Mouse (Mus musculus) kidney, embryonic 15.5 days (tissue): ENCODE results near the gene Gm4881. TPM values are rescaled to one million over a fixed set of nuclear protein-coding genes. Genes with fewer than 3 reads are reported as not detected.

Experiments used
- ATAC-seq: fragments of 200-750 bp; cut with Nextera tagmentation; replicated peaks from 2 replicates; pipeline ENCODE4 v1.8.0; 2017; ENCODE audit warnings: moderate TSS enrichment; ENCODE audit not compliant: low FRiP score
- H3K27ac ChIP-seq: fragments of 300-500 bp; sonication (generic); 2 replicates; pipeline ENCODE4 v1.5.1; 2015; ENCODE audit warnings: mild to moderate bottlenecking, inconsistent platforms
- H3K27me3 ChIP-seq: fragments of 300-500 bp; sonication (generic); 2 replicates; pipeline ENCODE4 v1.6.1; 2015; ENCODE audit warnings: inconsistent platforms
- H3K36me3 ChIP-seq: fragments of 300-500 bp; sonication (generic); 2 replicates; pipeline ENCODE4 v1.6.1; 2015; ENCODE audit warnings: inconsistent platforms
- H3K4me1 ChIP-seq: fragments of 300-500 bp; sonication (generic); 2 replicates; pipeline ENCODE4 v1.6.1; 2015; ENCODE audit warnings: inconsistent platforms
- H3K4me2 ChIP-seq: fragments of 300-500 bp; sonication (generic); 2 replicates; pipeline ENCODE4 v1.6.1; 2015; ENCODE audit warnings: moderate library complexity, mild to moderate bottlenecking, inconsistent platforms
- H3K4me3 ChIP-seq: fragments of 300-500 bp; sonication (generic); replicated peaks from 2 replicates; pipeline ENCODE4 v1.5.1; 2015; ENCODE audit warnings: mild to moderate bottlenecking, inconsistent platforms
- H3K9ac ChIP-seq: fragments of 300-500 bp; sonication (generic); 2 replicates; pipeline ENCODE4 v1.6.1; 2015; ENCODE audit warnings: mild to moderate bottlenecking, inconsistent platforms
- H3K9me3 ChIP-seq: fragments of 300-500 bp; sonication (generic); replicated peaks from 2 replicates; pipeline ENCODE4 v1.6.1; 2016; ENCODE audit warnings: inconsistent platforms
- WGBS: fragments of 180-500 bp; shearing (Covaris S2); methylation state at CpG from one replicate; pipeline ENCODE4 v1.1.7; 2015; ENCODE audit warnings: mixed read lengths; 5-methylcytosine and 5-hydroxymethylcytosine counted together
- polyA plus RNA-seq: library from polyadenylated mRNA; unstranded; fragments of >200 nt; fragmentation: Nextera tagmentation; extraction: Ambion mirVana; gene quantifications from 2 replicates; pipeline ENCODE4 v1.2.1, GENCODE M21; 2015

Gm4881 gene
- polyA plus RNA-seq, 1 experiment from 2014 or later: not detected

DNA sequence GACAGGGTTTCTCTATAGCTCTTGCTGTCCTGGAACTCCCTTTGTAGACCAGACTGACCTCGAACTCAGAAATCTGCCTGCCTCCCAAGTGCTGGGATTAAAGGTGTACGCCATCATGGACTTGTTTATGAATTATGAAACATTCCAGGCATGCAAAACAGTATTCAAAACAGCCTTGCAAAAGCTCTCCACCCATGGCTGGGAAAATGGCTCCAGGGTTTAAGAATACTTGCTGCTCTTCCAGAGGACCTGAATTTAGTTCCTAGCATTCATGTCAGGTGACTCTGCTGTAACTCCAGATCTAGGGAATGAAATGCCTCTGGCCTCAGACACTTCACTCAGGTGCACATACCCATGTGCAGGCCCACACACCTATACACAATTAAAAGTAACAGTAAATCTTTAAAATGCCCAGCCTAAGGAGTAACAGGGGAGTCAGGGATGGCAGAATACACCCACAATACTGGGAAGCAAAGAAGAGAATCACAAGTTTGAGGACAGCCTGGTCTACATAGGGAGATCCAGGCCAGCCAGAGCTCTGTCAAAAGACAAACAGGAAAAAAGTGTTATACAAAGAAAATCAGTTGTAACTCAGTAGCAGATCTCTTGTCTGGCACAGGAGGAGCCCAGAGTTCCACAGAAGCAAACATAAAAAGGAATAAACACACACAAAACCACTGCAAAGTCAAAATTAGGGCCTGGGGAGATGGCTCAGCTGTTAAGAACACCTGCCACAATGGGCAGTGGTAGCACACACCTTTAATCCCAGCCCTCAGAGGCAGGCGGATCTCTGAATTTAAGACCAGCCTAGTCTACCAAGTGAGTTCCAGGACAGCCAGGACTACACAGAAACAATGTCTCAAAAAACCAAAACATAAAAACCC is 52.8 kb downstream of the Gm4881 start:
- Histone ChIP-seq H3K9me3 (no peaks in the 10 kb centered on the region), H3K9ac (no peak overlapping the region), H3K27me3 (no peaks in the 10 kb centered on the region), H3K4me1 (peaks cover 40% of the 10 kb centered on the region), H3K27ac (no peak overlapping the region), H3K4me3 (no peak overlapping the region), H3K36me3 (peaks cover 48% of the 10 kb centered on the region), H3K4me2 (no peak overlapping the region)
- WGBS: 72% methylated on average over 3 of the region's 3 CpGs
- ATAC-seq: no peak

DNA sequence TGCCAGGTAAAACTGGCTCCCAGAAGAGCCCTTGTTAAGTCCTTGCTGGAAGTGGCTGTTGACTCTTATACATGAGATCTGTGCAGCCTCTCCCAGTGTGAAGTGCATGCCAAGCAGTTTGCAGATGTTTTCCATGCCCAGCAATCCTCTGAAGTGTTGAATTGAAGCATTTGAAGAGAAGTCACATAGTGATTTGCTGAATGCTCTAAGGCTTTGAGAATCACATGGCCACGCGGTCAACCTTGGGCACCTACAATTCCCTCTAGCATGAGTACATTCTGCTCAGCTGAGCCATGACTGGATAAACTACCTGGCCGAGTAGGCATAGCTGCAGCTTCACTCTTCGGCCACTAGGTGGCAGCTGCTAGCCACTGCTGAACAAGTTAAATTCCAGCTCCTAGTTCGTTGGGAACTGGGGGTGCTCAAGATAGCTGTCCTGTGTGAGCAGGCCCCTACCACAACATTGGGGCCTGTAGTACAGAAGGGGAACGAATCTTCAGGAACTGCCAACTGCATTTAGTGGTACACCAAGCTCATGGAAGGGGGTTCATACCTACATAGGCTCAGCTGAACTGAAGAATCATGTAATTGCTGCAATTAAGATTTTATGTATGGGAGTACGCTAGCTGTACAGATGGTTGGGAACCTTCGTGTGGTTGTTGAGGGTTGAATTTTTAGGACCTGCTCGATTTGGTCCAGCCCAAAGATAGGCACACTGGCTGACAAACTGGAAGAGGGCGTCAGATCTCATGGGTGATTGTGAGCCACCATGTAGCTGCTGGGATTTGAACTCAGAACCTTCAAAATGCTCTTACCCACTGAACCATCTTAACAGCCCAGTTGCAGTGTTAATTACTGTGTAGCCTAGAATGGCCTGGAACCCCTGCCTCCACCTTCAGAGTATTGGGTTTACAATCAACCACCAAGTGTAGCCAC is 53.7 kb downstream of the Gm4881 start:
- no peak overlapping the region for H3K9ac ChIP-seq
- H3K27me3 ChIP-seq: no peaks in the 10 kb centered on the region
- H3K4me2 ChIP-seq: no peak overlapping the region
- H3K36me3 ChIP-seq: peaks cover 58% of the 10 kb centered on the region
- H3K9me3 ChIP-seq: no peaks in the 10 kb centered on the region
- no peak overlapping the region for H3K4me3 ChIP-seq
- peak overlapping the region; percentile 94 for H3K27ac ChIP-seq
- peak; percentile 52 for ATAC-seq
- peaks cover 49% of the 10 kb centered on the region for H3K4me1 ChIP-seq
- WGBS: 34% methylated on average over 10 of the region's 10 CpGs

DNA sequence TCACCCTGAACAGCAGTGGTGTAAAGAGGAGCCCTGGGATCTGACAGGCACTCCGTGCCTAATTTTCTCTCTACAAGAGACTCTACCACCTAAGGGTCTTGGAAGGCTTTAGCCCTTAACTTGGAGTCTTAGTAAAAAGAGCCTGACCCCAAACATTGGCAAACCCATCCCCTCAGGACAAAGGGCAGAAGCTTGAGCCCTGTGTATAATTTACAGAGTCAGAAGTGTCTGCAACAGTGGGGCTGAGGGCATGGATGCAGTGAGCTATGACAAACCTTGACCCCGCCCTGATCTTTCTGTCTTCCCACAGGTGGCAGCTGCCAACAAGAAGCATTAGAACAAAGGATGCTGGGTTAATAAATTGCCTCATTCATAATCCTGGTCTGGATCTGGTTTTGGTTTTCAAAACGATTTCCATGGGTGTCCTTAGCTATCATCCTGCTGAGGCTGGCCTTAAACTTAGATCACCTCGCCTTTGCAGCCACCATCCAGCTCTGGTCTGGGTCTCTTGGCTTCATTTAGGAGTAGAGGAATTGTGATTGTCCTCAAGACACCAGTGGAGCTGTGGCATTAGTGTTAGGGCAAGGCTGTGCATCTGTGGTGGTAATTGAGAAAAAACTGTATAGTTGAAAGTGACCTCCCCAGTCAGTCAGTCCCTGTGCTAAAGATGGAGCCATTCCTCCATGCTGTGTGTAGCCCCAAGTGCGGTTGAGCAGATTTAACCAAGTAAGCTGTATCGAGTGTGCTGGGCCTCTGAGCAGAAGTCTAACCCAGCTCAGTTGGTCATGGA is 54.7 kb downstream of the Gm4881 start:
- Histone ChIP-seq H3K9me3 (no peaks in the 10 kb centered on the region), H3K36me3 (peaks cover 59% of the 10 kb centered on the region), H3K9ac (no peak overlapping the region), H3K27me3 (no peaks in the 10 kb centered on the region), H3K4me1 (peaks cover 52% of the 10 kb centered on the region), H3K4me3 (0 out of 2 replicates have a peak overlapping the region, but pooled peaks have one; percentile 7), H3K4me2 (no peak overlapping the region; the same call in 1 of the 2 replicates), H3K27ac (peak overlapping the region; percentile 94)
- 68% methylated on average over 6 of the region's 6 CpGs for WGBS
- peak; percentile 31 for ATAC-seq

DNA sequence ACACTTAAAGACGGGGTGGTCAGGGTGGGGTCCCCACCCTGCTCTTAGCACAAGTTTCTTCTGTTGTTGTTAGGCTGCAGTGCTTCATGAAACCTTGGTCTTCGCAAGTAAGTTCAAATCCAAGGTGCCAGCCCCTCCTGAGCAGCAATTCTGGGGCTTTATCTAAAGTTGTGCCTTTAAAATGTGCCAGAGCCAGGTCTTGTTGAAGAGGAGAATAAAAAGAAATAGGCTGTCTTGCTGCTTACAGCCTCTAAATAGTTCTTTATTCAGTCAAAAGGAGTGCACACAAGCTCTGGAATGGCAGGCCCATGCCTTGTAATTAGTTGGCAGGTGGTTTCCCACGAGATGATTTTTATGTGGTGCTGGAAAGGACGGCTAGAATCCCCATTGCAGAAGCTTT is 57.2 kb downstream of the Gm4881 start:
- H3K9ac ChIP-seq: peak overlapping the region; percentile 100
- H3K4me2 ChIP-seq: peak overlapping the region; percentile 70
- no peaks in the 10 kb centered on the region for H3K27me3 ChIP-seq
- 65% methylated on average over 4 of the region's 4 CpGs for WGBS
- H3K4me3 ChIP-seq: peak overlapping the region; percentile 100
- peak overlapping the region; percentile 94 for H3K27ac ChIP-seq
- H3K9me3 ChIP-seq: no peaks in the 10 kb centered on the region
- ATAC-seq: no peak
- peaks cover 59% of the 10 kb centered on the region for H3K36me3 ChIP-seq
- peaks cover 54% of the 10 kb centered on the region for H3K4me1 ChIP-seq

DNA sequence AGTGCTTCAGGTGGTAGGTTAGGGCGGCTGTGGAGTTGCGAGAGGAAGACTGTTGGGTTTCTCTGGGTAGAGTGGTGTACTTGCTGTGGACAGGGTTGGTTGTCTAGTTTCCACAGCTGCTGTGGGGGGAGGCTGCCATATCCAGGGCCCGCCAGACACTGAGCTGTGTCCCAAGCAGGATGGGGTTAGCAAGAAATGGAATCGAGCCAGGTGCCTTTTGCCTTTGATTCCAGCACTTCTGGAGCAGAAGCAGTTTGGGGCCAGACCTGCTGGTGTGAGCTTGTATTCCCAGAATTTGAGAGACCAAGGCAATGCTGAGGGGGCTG is 58.0 kb downstream of the Gm4881 start:
- peaks cover 58% of the 10 kb centered on the region for H3K36me3 ChIP-seq
- H3K4me3 ChIP-seq: peak overlapping the region; percentile 100
- 54% methylated on average over 4 of the region's 4 CpGs for WGBS
- no peak for ATAC-seq
- peaks cover 54% of the 10 kb centered on the region for H3K4me1 ChIP-seq
- H3K9ac ChIP-seq: peak overlapping the region; percentile 100
- H3K27me3 ChIP-seq: no peaks in the 10 kb centered on the region
- peak overlapping the region; percentile 70 for H3K4me2 ChIP-seq
- peak overlapping the region; percentile 94 for H3K27ac ChIP-seq
- no peaks in the 10 kb centered on the region for H3K9me3 ChIP-seq

DNA sequence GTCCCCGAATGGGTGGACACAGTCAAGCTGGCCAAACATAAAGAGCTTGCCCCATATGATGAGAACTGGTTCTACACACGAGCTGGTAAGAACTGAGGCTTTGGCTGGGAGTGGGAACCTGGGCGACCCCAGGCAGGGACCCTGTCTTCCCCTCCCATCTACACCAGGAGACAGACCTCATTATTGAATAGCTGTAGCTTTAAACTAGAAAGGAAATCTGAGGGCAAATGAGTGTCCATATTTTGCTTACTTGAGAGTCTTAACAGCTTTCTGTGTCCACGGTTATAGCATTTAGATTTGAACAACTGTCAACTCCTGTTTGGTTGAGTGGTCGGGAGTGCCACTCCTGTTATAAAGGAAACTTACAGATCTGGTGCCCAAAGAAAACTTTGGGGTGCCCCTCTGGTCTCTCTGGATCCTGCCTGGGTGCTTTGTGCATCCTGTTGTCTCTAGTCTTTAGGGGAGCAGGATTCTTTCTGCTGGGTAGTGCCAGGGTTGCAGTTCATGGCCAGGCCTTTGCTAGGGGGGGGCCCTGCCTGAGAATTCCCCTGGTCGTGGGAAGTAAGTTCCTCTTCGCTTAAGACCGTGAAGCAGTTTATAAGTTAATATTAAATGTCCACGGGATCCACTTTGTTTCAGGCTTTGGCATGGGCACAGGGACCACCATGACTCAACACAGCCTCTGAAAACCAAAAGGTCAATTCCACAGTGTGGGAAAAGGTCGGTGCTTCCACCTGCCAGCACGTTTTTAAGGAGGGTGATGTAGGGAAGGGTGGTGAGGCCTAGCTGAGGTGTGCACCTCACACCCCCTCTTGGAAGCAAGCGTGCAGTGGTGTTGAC is 58.6 kb downstream of the Gm4881 start:
- H3K9me3 ChIP-seq: no peaks in the 10 kb centered on the region
- peak overlapping the region; percentile 100 for H3K4me3 ChIP-seq
- no peak for ATAC-seq
- no peaks in the 10 kb centered on the region for H3K27me3 ChIP-seq
- whole genome bisulfite sequencing: 26% methylated on average over 12 of the region's 12 CpGs
- peak overlapping the region; percentile 94 for H3K27ac ChIP-seq
- H3K4me2 ChIP-seq: peak overlapping the region; percentile 70
- peak overlapping the region; percentile 100 for H3K9ac ChIP-seq
- H3K36me3 ChIP-seq: peaks cover 52% of the 10 kb centered on the region
- H3K4me1 ChIP-seq: peaks cover 52% of the 10 kb centered on the region

DNA sequence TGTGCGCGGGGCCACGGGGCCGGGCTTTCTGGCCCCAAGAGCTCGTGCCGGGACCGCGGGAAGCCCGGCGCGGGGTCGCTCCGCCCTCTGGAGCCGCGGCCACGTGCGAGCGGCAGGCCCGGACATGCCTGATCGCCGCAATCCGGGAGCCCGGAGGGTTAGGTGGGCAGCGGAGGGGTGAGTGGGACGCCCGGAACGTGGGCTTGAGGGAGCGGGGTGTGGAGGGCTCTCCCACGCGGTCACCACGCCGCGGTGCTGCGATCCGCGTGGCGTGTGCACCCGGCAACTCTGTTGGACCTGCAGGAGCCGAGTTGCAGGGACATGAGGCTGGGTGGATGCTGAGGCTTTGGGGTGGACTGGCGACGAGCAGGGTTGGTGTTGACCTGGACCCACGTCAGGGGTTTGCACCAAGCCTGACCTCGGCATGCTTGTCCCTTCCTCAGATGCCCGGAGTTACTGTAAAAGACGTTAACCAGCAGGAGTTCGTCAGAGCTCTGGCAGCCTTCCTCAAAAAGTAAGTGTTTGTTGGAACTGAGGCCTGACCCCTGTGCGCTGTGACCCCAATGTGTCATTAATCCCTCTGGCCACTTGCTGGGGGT is 59.5 kb downstream of the Gm4881 start:
- H3K4me1 ChIP-seq: peaks cover 53% of the 10 kb centered on the region
- H3K9me3 ChIP-seq: no peaks in the 10 kb centered on the region
- peak overlapping the region; percentile 100 for H3K9ac ChIP-seq
- H3K4me2 ChIP-seq: peak overlapping the region; percentile 70
- WGBS: under 1% methylated on average over 47 of the region's 47 CpGs
- peak overlapping the region; percentile 94 for H3K27ac ChIP-seq
- peak overlapping the region; percentile 100 for H3K4me3 ChIP-seq
- H3K27me3 ChIP-seq: no peaks in the 10 kb centered on the region
- peak; percentile 5 for ATAC-seq
- peaks cover 44% of the 10 kb centered on the region for H3K36me3 ChIP-seq

DNA sequence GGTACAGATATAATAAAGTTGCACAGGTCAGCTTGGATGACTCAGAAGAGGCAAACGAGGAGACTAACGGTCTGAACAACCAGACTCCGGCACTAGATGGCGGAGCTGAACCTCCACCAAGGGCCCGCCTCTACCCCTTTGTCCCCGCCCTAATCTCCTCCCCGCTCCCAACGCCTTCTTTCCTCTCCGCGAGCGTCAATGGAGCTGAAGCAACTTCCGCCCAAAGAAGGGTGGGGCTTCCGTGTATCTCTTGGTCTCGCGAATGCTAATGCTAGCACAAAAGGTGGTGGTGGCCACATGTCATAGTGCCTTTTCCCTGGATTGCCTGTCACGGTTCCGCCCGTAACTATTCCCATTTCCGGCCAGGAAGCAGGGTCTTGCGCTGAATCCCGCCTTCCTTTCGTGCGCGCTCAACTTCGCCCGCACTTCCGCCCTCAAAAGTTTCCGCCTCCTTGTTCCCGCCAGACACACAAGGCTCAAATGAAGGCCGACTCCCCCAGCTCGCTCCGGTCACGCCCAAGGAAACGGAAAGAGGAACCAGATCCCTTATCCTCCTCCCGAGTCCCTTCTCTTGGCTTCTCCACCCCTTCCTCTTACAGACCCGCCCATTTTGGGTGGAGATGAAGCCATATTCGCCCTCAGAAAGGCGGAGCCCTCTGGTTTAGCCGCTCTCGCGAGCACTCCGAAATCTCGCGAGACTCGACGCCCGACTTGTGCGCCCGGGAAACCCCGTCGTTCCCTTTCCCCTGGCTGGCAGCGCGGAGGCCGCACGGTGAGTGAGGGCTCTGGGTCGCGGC is 60.2 kb downstream of the Gm4881 start, which contains the start of gene Rps19:
Gene Rps19, plus strand, starts transcription at position 476 of the 797 bp plus-strand sequence.
- Histone ChIP-seq H3K27me3 (no peaks in the 10 kb centered on the region), H3K36me3 (peaks cover 37% of the 10 kb centered on the region), H3K4me2 (peak within 1 kb of the TSS; percentile 70), H3K9ac (peak within 1 kb of the TSS; percentile 100), H3K4me1 (peaks cover 50% of the 10 kb centered on the region), H3K27ac (peak within 1 kb of the TSS; percentile 94), H3K9me3 (no peaks in the 10 kb centered on the region), H3K4me3 (peak within 1 kb of the TSS; percentile 100)
- WGBS: under 1% methylated on average over 57 of the region's 57 CpGs
- ATAC-seq: peak; percentile 95

DNA sequence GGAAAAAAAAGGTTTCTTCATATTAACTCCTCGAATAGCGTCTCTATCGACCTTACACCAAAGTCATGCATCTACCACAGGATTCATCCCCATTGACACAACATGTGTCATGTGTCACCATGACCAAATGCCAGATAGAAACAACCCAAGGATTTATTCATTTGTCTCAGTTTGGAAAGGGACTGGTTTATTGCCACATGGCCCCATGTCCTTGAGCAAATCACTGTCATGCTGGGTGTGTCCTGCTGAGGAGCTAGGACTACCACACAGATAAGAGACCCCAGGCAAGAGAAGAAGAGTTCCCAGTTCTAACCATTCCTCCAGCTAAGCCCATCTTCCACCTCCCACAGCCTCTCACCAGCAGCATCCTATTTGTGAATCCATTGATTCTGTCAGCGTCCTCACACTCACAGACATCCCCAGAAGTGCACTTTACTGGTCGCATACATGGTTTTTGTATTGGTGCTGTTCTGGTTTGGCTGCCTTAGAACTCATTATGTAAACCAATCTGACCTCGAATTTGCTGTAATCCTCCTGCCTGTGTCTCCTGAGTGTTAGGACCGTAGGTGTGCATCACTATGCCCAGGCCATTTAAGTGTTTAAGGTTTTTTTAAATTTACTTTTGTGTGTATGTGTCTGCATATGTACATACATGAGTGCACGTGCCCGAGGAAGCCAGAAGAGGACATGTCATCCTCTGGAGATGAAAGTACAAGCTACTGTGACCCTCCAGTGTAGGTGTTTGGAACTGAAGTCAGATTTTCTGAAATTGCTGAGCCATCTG is 61.7 kb downstream of the Gm4881 start:
- no peak overlapping the region for H3K27ac ChIP-seq
- no peak for ATAC-seq
- peaks cover 36% of the 10 kb centered on the region for H3K4me1 ChIP-seq
- H3K4me3 ChIP-seq: no peak overlapping the region
- H3K36me3 ChIP-seq: peaks cover 22% of the 10 kb centered on the region
- H3K9me3 ChIP-seq: no peaks in the 10 kb centered on the region
- WGBS: 93% methylated on average over 9 of the region's 9 CpGs
- H3K27me3 ChIP-seq: no peaks in the 10 kb centered on the region
- H3K4me2 ChIP-seq: no peak overlapping the region
- no peak overlapping the region for H3K9ac ChIP-seq
